Mouse (Mus musculus) spleen, adult 12 weeks (tissue): ENCODE results near the gene Mlana.

Source experiments
- DNase-seq: peaks from one replicate; pipeline ENCODE4 v3.0.0; 2022; ENCODE audit warnings: low spot score

Gene Mlana

GRCm38 (mm10) chr19:29753939-29754338 is 56.3 kb downstream of the Mlana start:
- no peak for DNase-seq
